Mouse (Mus musculus): ENCODE results near the gene Chpf2. TPM values are rescaled to one million over a fixed set of nuclear protein-coding genes. Genes with fewer than 3 reads are reported as not detected.

Gene Chpf2
- total RNA-seq, 2 experiments from 2014 or later = 19.4 to 19.8 TPM

GRCm38 (mm10) chr5:24602751-24603343 lies 16.3 kb downstream of the Chpf2 start:
- intact Hi-C loops (cut with DNase I) = no loop called here
- peak; percentile 94 for DNase-seq

GRCm38 (mm10) chr5:24603431-24604010 lies 17.0 kb downstream of the Chpf2 start:
- intact Hi-C loops (cut with DNase I) = loop anchor here (2.0 kb wide), 1 partner anchor 27 kb away; the partner anchor contains the start of gene Abcf2
- DNase-seq = peak in 1 of 2 experiments; percentile 43

- intact Hi-C loops (cut with DNase I) = loop anchor here (2.0 kb wide), 1 partner anchor 27 kb away; the partner anchor contains the start of gene Abcf2
- no peak for DNase-seq
These were observed 17.6 kb downstream of the Chpf2 start for GRCm38 (mm10) chr5:24604080-24604655.

- intact Hi-C loops (cut with DNase I) = loop anchor here (2.0 kb wide), 1 partner anchor 28 kb away; the partner anchor contains the start of gene Abcf2
- DNase-seq = peak; percentile 93 to 94
These were observed 18.1 kb downstream of the Chpf2 start for GRCm38 (mm10) chr5:24604656-24605100.

GRCm38 (mm10) chr5:24605321-24605979 lies 18.9 kb downstream of the Chpf2 start:
- no peak for DNase-seq
- intact Hi-C loops (cut with DNase I) = loop anchor here (2.0 kb wide), 1 partner anchor 29 kb away; the partner anchor contains the start of gene Abcf2

GRCm38 (mm10) chr5:24605980-24606665 lies 19.6 kb downstream of the Chpf2 start:
- intact Hi-C loops (cut with DNase I) = loop anchor here (2.0 kb wide), 1 partner anchor 29 kb away; the partner anchor contains the start of gene Abcf2
- no peak for DNase-seq

- intact Hi-C loops (cut with DNase I) = no loop called here
- no peak for DNase-seq
These were observed 22.8 kb downstream of the Chpf2 start for GRCm38 (mm10) chr5:24609388-24609787.

GRCm38 (mm10) chr5:24611366-24612301 lies 25.1 kb downstream of the Chpf2 start:
- intact Hi-C loops (cut with DNase I) = no loop called here
- peak; percentile 47 to 64 for DNase-seq

- intact Hi-C loops (cut with DNase I) = no loop called here
- no peak for DNase-seq
These were observed 25.7 kb downstream of the Chpf2 start for GRCm38 (mm10) chr5:24612302-24612649.

- no peak for DNase-seq
- intact Hi-C loops (cut with DNase I) = no loop called here
These were observed 28.6 kb downstream of the Chpf2 start for GRCm38 (mm10) chr5:24615097-24615496.

- no peak for DNase-seq
- intact Hi-C loops (cut with DNase I) = no loop called here
These were observed 32.4 kb downstream of the Chpf2 start for GRCm38 (mm10) chr5:24618921-24619320.

GRCm38 (mm10) chr5:24620116-24620515 lies 33.6 kb downstream of the Chpf2 start:
- intact Hi-C loops (cut with DNase I) = no loop called here
- no peak for DNase-seq

- DNase-seq = no peak
- intact Hi-C loops (cut with DNase I) = no loop called here
These were observed 34.1 kb downstream of the Chpf2 start for GRCm38 (mm10) chr5:24620626-24621025.

- intact Hi-C loops (cut with DNase I) = no loop called here
- no peak for DNase-seq
These were observed 36.0 kb downstream of the Chpf2 start for GRCm38 (mm10) chr5:24622386-24623040.

GRCm38 (mm10) chr5:24623041-24623985 lies 36.8 kb downstream of the Chpf2 start:
- no peak for DNase-seq
- intact Hi-C loops (cut with DNase I) = no loop called here

- intact Hi-C loops (cut with DNase I) = no loop called here
- DNase-seq = peak; percentile 51 to 52
These were observed 37.7 kb downstream of the Chpf2 start, which contains the start of gene Smarcd3 for GRCm38 (mm10) chr5:24623986-24624821. TSS of gene Smarcd3 (minus strand) at chr5:24624411.

GRCm38 (mm10) chr5:24624822-24625120 lies 38.2 kb downstream of the Chpf2 start:
- DNase-seq = no peak
- intact Hi-C loops (cut with DNase I) = no loop called here
